Mouse (Mus musculus): Measurements from ENCODE around the gene Cabcoco1. TPM values are rescaled to one million over a fixed set of nuclear protein-coding genes. Genes with fewer than 3 reads are reported as not detected.

Gene Cabcoco1
- polyA plus RNA-seq, 1 experiment from 2014 or later: 2.1 TPM

GRCm38 (mm10) chr10:68396083-68396482 lies 145.6 kb downstream of the Cabcoco1 start:
- Histone ChIP-seq H3K4me3 (ENCODE audit: low read depth, low read length) (no peak overlapping the region), H3K27me3 (ENCODE audit: control insufficient read depth, insufficient read depth, low read depth, low read length) (no peaks in the 10 kb centered on the region), H3K27ac (ENCODE audit: low read length) (no peak overlapping the region), H3K9me3 (replicated peaks; ENCODE audit: control insufficient read depth, low read length) (no peaks in the 10 kb centered on the region), H3K9ac (ENCODE audit: low read depth, low read length) (no peak overlapping the region), H3K4me1 (ENCODE audit: control insufficient read depth, low read depth, low read length) (no peaks in the 10 kb centered on the region), H3K4me2 (ENCODE audit: low read depth, low read length) (no peak overlapping the region), H3K36me3 (ENCODE audit: control insufficient read depth, insufficient read depth) (no peaks in the 10 kb centered on the region)
- 40% methylated on average over 2 of the region's 2 CpGs for WGBS (ENCODE audit: insufficient replicate concordance)
- ATAC-seq (ENCODE audit: low read depth): no peak

- WGBS (ENCODE audit: insufficient replicate concordance): 62% methylated on average over 4 of the region's 4 CpGs
- Histone ChIP-seq H3K27me3 (ENCODE audit: control insufficient read depth, insufficient read depth, low read depth, low read length) (no peaks in the 10 kb centered on the region), H3K4me2 (ENCODE audit: low read depth, low read length) (no peak overlapping the region), H3K9ac (ENCODE audit: low read depth, low read length) (no peak overlapping the region), H3K9me3 (replicated peaks; ENCODE audit: control insufficient read depth, low read length) (no peaks in the 10 kb centered on the region), H3K4me1 (ENCODE audit: control insufficient read depth, low read depth, low read length) (no peaks in the 10 kb centered on the region), H3K4me3 (ENCODE audit: low read depth, low read length) (no peak overlapping the region), H3K36me3 (ENCODE audit: control insufficient read depth, insufficient read depth) (no peaks in the 10 kb centered on the region), H3K27ac (ENCODE audit: low read length) (no peak overlapping the region)
- ATAC-seq (ENCODE audit: low read depth): no peak
Observed at GRCm38 (mm10) chr10:68391640-68392039, 150.1 kb downstream of the Cabcoco1 start.

DNA sequence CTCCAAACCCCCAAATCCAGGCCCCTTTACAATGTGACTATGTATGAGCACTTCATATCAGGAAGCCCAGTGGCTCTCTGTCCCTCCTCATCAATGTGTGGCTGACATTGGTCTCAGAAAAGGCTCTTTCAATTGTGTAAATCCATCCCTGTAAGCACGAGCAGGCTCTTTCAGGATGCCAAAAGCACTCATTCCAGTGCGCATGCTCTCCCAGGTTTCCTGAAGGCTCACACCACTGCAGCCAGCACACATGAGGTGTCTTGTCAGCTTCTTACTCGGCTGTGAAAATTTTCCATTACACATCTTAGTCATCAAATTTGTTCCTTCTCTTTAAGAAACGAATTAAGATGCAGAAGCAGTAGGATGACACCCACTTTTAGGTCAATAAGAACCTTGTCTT lies 152.9 kb downstream of the Cabcoco1 start:
- 58% methylated on average over 4 of the region's 4 CpGs for WGBS (ENCODE audit: insufficient replicate concordance)
- H3K4me2 ChIP-seq (ENCODE audit: low read depth, low read length): no peak overlapping the region

GRCm38 (mm10) chr10:68388138-68388537 lies 153.6 kb downstream of the Cabcoco1 start:
- Histone ChIP-seq H3K4me1 (ENCODE audit: control insufficient read depth, low read depth, low read length) (no peaks in the 10 kb centered on the region), H3K27me3 (ENCODE audit: control insufficient read depth, insufficient read depth, low read depth, low read length) (no peaks in the 10 kb centered on the region), H3K9me3 (replicated peaks; ENCODE audit: control insufficient read depth, low read length) (no peaks in the 10 kb centered on the region), H3K36me3 (ENCODE audit: control insufficient read depth, insufficient read depth) (no peaks in the 10 kb centered on the region), H3K27ac (ENCODE audit: low read length) (no peak overlapping the region), H3K4me3 (ENCODE audit: low read depth, low read length) (no peak overlapping the region), H3K9ac (ENCODE audit: low read depth, low read length) (no peak overlapping the region), H3K4me2 (ENCODE audit: low read depth, low read length) (no peak overlapping the region)
- 64% methylated on average over 7 of the region's 7 CpGs for WGBS (ENCODE audit: insufficient replicate concordance)
- no peak for ATAC-seq (ENCODE audit: low read depth)

More for the DNA sequence above, 152.9 kb downstream of the Cabcoco1 start:
- H3K9me3 ChIP-seq (replicated peaks; ENCODE audit: control insufficient read depth, low read length): no peaks in the 10 kb centered on the region
- no peak overlapping the region for H3K9ac ChIP-seq (ENCODE audit: low read depth, low read length)
- ATAC-seq (ENCODE audit: low read depth): no peak
- H3K4me3 ChIP-seq (ENCODE audit: low read depth, low read length): no peak overlapping the region
- H3K36me3 ChIP-seq (ENCODE audit: control insufficient read depth, insufficient read depth): no peaks in the 10 kb centered on the region
- H3K27ac ChIP-seq (ENCODE audit: low read length): no peak overlapping the region
- H3K4me1 ChIP-seq (ENCODE audit: control insufficient read depth, low read depth, low read length): no peaks in the 10 kb centered on the region
- H3K27me3 ChIP-seq (ENCODE audit: control insufficient read depth, insufficient read depth, low read depth, low read length): no peaks in the 10 kb centered on the region

Other genes with a start within 250 kb of the Cabcoco1 start
- 1.6 and 1.8 TPM in 2 replicates for gene Tmem26, start 181.8 kb upstream of the Cabcoco1 start, polyA plus RNA-seq (2015; fragmentation: Nextera tagmentation; extraction: Ambion mirVana)

Measured in liver, embryonic 16.5 days (tissue).